Mouse (Mus musculus) midbrain, embryonic 14.5 days (tissue): ENCODE data around the gene 9430015G10Rik. TPM values are rescaled to one million over a fixed set of nuclear protein-coding genes. Genes with fewer than 3 reads are reported as not detected.

Source experiments
- ATAC-seq: fragments of 200-750 bp; cut with Nextera tagmentation; 2 replicates; pipeline ENCODE4 v1.8.0; 2017; ENCODE audit warnings: moderate number of reproducible peaks, moderate library complexity; ENCODE audit not compliant: low FRiP score, low TSS enrichment
- DNase-seq: peaks from one replicate; pipeline ENCODE4 v3.0.0-alpha.2; 2015
- H3K27ac ChIP-seq: fragments of 300-500 bp; sonication (generic); replicated peaks from 2 replicates; pipeline ENCODE4 v1.5.1; 2014; ENCODE audit warnings: mild to moderate bottlenecking, low read depth, low read length, moderate library complexity
- H3K27me3 ChIP-seq: fragments of 300-500 bp; sonication (generic); 2 replicates; pipeline ENCODE4 v1.6.1; 2014; ENCODE audit warnings: low read length, control low read depth, mixed read lengths; ENCODE audit not compliant: control insufficient read depth, insufficient read depth
- H3K36me3 ChIP-seq: fragments of 300-500 bp; sonication (generic); 2 replicates; pipeline ENCODE4 v1.6.1; 2014; ENCODE audit warnings: low read length, control low read depth; ENCODE audit not compliant: control insufficient read depth, insufficient read depth
- H3K4me1 ChIP-seq: fragments of 300-500 bp; sonication (generic); 2 replicates; pipeline ENCODE4 v1.6.1; 2014; ENCODE audit warnings: mild to moderate bottlenecking, antibody characterized with exemption, low read length, control low read depth; ENCODE audit not compliant: control insufficient read depth, insufficient read depth
- H3K4me2 ChIP-seq: fragments of 300-500 bp; sonication (generic); 2 replicates; pipeline ENCODE4 v1.6.1; 2014; ENCODE audit warnings: mild to moderate bottlenecking, low read length, moderate library complexity
- H3K4me3 ChIP-seq: fragments of 300-500 bp; sonication (generic); replicated peaks from 2 replicates; pipeline ENCODE4 v1.5.1; 2014; ENCODE audit warnings: low read depth, low read length
- H3K9ac ChIP-seq: fragments of 300-500 bp; sonication (generic); replicated peaks from 2 replicates; pipeline ENCODE4 v1.6.1; 2014; ENCODE audit warnings: mild to moderate bottlenecking, low read length, moderate library complexity
- H3K9me3 ChIP-seq: fragments of 300-500 bp; sonication (generic); 2 replicates; pipeline ENCODE4 v1.6.1; 2016; ENCODE audit warnings: low read length, control low read depth, mixed read lengths; ENCODE audit not compliant: control insufficient read depth
- WGBS: fragments of 180-500 bp; shearing (Covaris S2); extraction: QIAGEN DNeasy Blood & Tissue Kit; methylation state at CpG from one replicate; pipeline ENCODE4 v1.1.7; 2014; 5-methylcytosine and 5-hydroxymethylcytosine counted together
- polyA plus RNA-seq: library from polyadenylated mRNA; unstranded; fragments of >200 nt; fragmentation: Nextera tagmentation; extraction: Ambion mirVana; gene quantifications from 2 replicates; pipeline ENCODE4 v1.2.1, GENCODE M21; 2014

9430015G10Rik gene
- polyA plus RNA-seq, 1 experiment from 2014 or later = 32.8 TPM

GRCm38 (mm10) chr4:156076911-156077382 lies 32.8 kb upstream of the 9430015G10Rik start:
- DNase-seq (no peak), ATAC-seq (no peak)
- Histone ChIP-seq H3K36me3 (no peaks in the 10 kb centered on the region), H3K4me3 (peak overlapping the region; percentile 33; the same call in 1 of the 2 replicates), H3K27ac (no peak overlapping the region), H3K9me3 (no peaks in the 10 kb centered on the region), H3K4me2 (peak overlapping the region; percentile 54), H3K4me1 (no peaks in the 10 kb centered on the region; the same call in 1 of the 2 replicates), H3K27me3 (peaks cover 14% of the 10 kb centered on the region), H3K9ac (no peak overlapping the region)
- WGBS = 10% methylated on average over 8 of the region's 8 CpGs

- WGBS = under 1% methylated on average over 58 of the region's 58 CpGs
- Histone ChIP-seq H3K27me3 (peaks cover 14% of the 10 kb centered on the region), H3K9me3 (no peaks in the 10 kb centered on the region), H3K27ac (no peak overlapping the region), H3K36me3 (no peaks in the 10 kb centered on the region), H3K9ac (no peak overlapping the region; the same call in 1 of the 2 replicates), H3K4me3 (peak overlapping the region; percentile 33), H3K4me2 (peak overlapping the region; percentile 54), H3K4me1 (no peaks in the 10 kb centered on the region; the same call in 1 of the 2 replicates)
- DNase-seq (peak; percentile 29), ATAC-seq (no peak)
Observed at GRCm38 (mm10) chr4:156077499-156078301, 32.1 kb upstream of the 9430015G10Rik start.

DNA sequence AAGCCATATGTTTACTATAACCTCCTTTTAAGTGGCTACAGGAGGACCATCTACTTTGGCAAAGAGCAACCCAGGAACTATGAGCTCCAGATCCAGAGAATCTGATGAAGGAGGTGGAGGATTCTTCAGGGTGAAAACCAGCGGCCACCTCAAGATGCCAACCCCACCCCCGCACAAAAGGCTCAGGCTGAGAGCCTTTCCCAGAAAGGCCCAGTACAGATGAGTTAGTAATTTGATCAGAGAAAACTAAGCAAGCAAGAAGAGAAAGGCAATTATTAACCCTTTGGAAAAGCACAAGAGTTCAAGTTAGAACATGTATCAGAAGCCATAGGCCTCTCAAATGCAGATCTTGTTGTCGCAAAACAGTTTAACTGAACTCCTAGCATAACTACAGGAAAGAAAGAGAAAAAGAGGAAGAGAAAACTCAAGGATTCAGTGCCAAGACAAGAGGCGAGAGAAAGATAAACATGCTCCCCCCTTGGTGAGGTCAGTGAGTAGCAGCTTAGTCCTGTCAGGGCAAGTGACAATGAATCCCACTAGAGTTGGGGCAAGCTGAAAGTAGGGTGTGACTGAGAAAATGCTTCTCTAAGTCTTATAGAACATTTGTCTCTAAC lies 27.1 kb upstream of the 9430015G10Rik start:
- H3K4me2 ChIP-seq = no peak overlapping the region
- H3K27ac ChIP-seq = no peak overlapping the region
- H3K9ac ChIP-seq = no peak overlapping the region
- H3K4me3 ChIP-seq = no peak overlapping the region
- WGBS = 75% methylated on average over 4 of the region's 4 CpGs
- ATAC-seq (no peak), DNase-seq (no peak)
- H3K4me1 ChIP-seq = no peaks in the 10 kb centered on the region; the same call in 1 of the 2 replicates
- H3K36me3 ChIP-seq = no peaks in the 10 kb centered on the region
- peaks cover 7% of the 10 kb centered on the region for H3K27me3 ChIP-seq
- H3K9me3 ChIP-seq = no peaks in the 10 kb centered on the region

DNA sequence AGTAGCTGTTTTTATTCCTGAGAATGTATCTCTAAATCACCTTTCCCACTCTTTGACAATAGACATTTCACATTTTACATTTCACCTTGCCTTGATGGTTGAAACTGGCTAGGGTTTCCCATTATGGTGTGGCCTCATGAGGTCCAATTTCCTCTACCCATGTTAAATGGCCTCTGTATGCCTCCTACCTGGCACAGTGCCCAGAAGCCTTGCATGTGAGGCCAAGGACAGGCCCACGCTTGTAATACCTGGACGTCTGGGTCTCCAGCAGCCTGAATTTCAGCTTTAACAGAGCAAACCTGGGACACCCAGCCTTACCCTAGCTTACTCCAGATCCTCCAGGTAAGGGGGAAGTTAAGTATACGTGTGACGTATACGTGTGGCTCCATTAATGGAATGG lies 26.4 kb upstream of the 9430015G10Rik start:
- 78% methylated on average over 5 of the region's 5 CpGs for WGBS

GRCm38 (mm10) chr4:156084096-156084879 lies 25.5 kb upstream of the 9430015G10Rik start:
- Histone ChIP-seq H3K27me3 (no peaks in the 10 kb centered on the region), H3K27ac (no peak overlapping the region), H3K4me3 (no peak overlapping the region), H3K4me2 (no peak overlapping the region), H3K9me3 (no peaks in the 10 kb centered on the region), H3K4me1 (no peaks in the 10 kb centered on the region), H3K9ac (no peak overlapping the region), H3K36me3 (no peaks in the 10 kb centered on the region)
- 83% methylated on average over 9 of the region's 9 CpGs for WGBS
- DNase-seq = no peak
- ATAC-seq = no peak

More for the DNA sequence above, 26.4 kb upstream of the 9430015G10Rik start:
- Histone ChIP-seq H3K9me3 (no peaks in the 10 kb centered on the region), H3K9ac (no peak overlapping the region), H3K27me3 (peaks cover under 1% of the 10 kb centered on the region; the same call in 1 of the 2 replicates), H3K4me3 (no peak overlapping the region), H3K4me1 (no peaks in the 10 kb centered on the region), H3K4me2 (no peak overlapping the region), H3K27ac (no peak overlapping the region), H3K36me3 (no peaks in the 10 kb centered on the region)
- DNase-seq (peak; percentile 20), ATAC-seq (no peak)

GRCm38 (mm10) chr4:156085256-156085655 lies 24.5 kb upstream of the 9430015G10Rik start:
- DNase-seq (no peak), ATAC-seq (no peak)
- Histone ChIP-seq H3K4me2 (no peak overlapping the region), H3K27me3 (no peaks in the 10 kb centered on the region), H3K36me3 (no peaks in the 10 kb centered on the region), H3K27ac (no peak overlapping the region), H3K9me3 (no peaks in the 10 kb centered on the region), H3K4me1 (no peaks in the 10 kb centered on the region), H3K4me3 (no peak overlapping the region), H3K9ac (no peak overlapping the region)
- WGBS = 85% methylated on average over 8 of the region's 8 CpGs

DNA sequence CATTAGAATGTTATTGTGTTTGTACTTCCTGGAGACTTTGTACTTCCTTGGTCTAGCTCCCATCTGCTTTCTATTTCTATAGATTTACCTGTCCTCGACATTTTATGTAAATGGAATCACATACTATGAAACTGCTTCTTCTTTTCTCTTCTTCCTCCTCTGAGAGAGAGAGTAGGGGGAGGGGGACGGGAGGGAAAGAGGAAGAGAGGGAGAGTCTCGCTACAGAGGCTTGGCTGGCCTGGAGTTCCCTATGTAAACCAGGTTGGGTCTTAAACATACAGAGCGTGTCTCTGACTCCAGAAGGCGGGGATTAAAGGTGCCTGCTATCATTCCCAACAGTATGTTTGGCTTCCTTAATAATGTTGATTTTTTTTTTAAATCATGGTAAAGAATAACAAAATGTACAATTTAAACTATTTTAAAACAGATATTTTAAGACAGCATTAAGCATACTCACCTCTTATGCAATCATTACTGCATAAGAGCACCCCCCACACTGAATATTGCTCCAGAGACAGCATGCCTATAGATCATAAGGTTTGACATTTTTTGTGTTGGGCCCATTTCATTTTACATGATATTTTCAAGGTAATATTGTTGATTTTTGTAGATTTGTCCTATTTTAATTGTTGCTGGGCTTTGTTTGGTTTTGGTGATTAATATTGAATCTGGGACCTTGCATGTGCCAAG lies 22.2 kb upstream of the 9430015G10Rik start:
- H3K9me3 ChIP-seq = no peaks in the 10 kb centered on the region
- H3K4me2 ChIP-seq = no peak overlapping the region
- no peak for ATAC-seq
- no peak for DNase-seq
- H3K4me1 ChIP-seq = no peaks in the 10 kb centered on the region
- no peak overlapping the region for H3K4me3 ChIP-seq
- 39% methylated on average over 5 of the region's 5 CpGs for WGBS
- no peak overlapping the region for H3K27ac ChIP-seq
- no peaks in the 10 kb centered on the region for H3K27me3 ChIP-seq
- H3K36me3 ChIP-seq = no peaks in the 10 kb centered on the region
- H3K9ac ChIP-seq = no peak overlapping the region

DNA sequence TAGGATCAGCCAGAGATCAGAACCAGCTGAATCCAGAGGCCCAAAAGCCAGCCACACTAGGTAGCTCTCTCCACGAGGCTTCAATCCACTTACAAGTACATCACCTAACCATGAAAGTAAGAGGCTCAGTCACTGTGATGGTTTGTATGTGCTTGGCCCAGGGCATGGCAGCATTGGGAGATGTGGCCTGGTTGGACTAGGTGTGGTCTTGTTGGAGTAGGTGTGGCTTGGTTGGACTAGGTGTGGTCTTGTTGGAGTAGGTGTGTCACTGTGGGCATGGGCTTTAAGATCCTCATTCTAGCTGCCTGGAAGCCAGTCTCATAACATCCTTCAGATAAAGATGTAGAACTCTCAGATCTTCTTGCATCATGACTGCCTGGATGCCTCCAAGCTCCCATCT lies 18.5 kb upstream of the 9430015G10Rik start:
- ATAC-seq = no peak

More for the DNA sequence above, 18.5 kb upstream of the 9430015G10Rik start:
- H3K27ac ChIP-seq = no peak overlapping the region
- H3K9ac ChIP-seq = no peak overlapping the region
- no peaks in the 10 kb centered on the region for H3K36me3 ChIP-seq
- DNase-seq = no peak
- H3K4me2 ChIP-seq = no peak overlapping the region
- WGBS = 44% methylated on average over 1 of the region's 1 CpGs
- no peaks in the 10 kb centered on the region for H3K9me3 ChIP-seq
- H3K4me3 ChIP-seq = no peak overlapping the region
- H3K27me3 ChIP-seq = no peaks in the 10 kb centered on the region
- H3K4me1 ChIP-seq = no peaks in the 10 kb centered on the region
